Mouse (Mus musculus): Measurements from ENCODE around the gene Btaf1. TPM values are rescaled to one million over a fixed set of nuclear protein-coding genes. Genes with fewer than 3 reads are reported as not detected.

Gene Btaf1
- 1 to 10 TPM; 6.1 to 8.8 TPM for total RNA-seq (2021)
- long read RNA-seq, experiment 1, full-length matches to known transcripts = 1 of 5 reads
- long read RNA-seq, experiment 1, partial matches to known transcripts = 1 of 5 reads
- long read RNA-seq, experiment 1, other reads (novel, unspliced or antisense) = 3 of 5 reads
- long read RNA-seq, experiment 2, full-length matches to known transcripts = 1 of 5 reads
- long read RNA-seq, experiment 2, partial matches to known transcripts = 2 of 5 reads
- long read RNA-seq, experiment 2, other reads (novel, unspliced or antisense) = 2 of 5 reads

DNA sequence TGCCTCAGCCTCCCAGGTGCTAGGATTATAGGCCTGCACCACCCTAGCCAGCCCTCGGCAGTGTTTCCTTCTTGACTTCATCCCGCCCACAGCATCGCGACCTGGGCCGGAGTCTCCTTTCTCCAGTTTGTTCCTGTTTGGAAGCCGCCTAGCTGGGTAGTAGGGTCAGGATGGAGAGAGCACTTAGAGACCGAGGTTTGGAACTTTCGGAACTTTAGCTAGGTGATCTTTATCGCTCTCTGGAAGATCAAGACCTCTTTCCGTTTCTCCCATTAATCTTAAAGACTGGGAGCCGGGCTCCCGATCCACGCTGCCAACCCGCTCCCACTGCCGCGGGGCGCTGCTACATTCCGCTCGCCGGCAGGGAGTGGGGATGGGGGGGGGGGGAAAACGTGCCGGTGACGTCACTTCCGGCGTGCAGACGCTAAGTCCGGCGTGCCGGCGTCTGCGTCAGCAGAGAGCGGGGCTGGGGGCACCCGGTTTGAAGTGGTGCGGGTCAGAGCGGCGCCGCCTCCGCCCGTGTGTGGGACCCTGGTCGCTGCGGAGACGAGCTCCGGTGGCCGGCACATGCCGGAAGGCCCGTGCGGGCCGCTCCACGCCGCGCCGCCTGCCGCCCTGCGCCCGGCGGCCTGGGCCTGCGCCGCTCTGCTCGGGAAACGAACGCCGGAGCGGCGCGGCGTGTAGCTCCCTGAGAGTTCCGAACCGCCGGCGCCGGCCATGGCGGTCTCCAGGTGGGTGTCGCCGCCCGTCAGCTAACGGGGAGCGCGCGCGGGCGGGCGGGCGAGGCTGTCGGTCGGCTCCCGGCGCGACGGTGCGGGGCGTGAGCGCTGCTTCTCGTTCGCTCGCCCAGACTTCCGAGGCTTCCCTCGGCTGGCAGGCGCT, at the start of gene Btaf1:
Gene Btaf1 (plus strand): TSS at position 409 of the 882 bp plus-strand sequence.
- DNase-seq = peak; percentile 83

DNA sequence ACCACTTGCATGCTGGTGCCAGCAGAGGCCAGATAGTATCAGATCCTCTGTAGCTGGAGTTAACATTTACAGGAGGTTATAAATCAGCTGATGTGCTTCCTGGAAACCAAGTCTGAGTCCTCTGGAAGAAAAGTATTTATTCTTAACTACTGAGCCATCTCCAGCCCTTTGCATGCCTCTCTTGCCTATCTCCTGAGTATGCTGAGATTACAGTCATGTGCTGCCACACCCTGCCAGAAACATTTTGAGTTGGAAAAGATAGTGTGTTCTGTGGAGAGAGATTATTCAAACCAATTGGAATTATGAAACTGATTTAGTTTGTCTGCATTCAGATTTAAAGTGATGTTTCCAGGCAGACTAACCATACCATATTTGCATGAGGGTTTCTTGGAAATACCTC, 48.5 kb upstream of the Btaf1 start:
- no peak for DNase-seq

DNA sequence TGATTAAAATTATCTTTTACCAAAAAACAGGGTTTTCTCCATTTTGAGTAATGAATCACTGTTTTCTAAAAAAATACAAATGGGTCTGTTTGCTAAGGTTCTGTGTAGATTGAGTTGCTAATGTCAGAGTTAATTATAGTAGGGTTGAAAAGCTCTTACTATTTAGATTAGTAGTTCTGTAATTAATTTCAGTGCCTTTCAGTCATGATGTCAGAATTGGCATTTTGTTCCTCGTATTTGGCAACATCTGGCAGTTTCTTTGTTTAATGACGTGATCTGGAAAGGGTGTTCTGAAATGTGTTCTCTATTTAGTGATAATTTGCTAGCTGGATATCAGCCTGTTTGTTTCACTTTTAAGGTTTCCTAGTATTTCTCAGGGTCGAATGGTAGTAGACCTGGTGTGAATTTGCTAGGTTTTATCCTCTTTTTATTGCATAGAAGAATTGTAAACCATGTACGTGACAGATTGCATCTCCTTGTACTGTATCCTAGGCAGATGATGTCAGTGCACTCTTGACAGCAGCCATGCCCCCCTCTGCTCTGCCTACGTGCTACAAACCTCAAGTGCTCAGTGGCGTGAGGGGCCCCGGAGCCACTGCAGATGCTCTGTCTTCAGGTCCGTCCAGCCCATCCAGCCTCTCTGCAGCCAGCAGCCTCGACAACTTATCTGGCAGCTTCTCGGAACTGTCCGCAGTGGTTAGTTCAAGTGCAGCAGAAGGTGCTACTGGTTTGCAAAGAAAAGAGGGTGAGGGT, 47.0 kb upstream of the Btaf1 start:
- DNase-seq = no peak

DNA sequence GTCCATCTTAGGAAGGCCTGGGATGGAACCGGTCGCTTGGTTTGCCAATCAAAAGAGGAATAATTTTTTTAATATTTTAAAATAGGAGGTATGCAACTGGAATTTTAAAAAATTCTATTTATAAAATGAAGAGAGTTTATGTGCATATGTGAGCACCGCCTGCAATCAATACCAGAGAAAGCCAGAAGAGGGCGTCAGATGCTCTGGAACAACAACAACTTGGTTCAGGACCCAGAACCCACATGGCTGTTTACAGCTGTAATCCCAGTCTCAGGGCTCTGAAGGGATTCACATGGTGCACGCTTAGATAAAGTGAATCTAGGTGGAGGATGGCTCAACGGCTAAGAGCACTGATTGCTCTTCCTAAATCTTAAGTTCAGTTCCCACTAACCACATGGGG, 42.8 kb upstream of the Btaf1 start:
- DNase-seq = no peak

DNA sequence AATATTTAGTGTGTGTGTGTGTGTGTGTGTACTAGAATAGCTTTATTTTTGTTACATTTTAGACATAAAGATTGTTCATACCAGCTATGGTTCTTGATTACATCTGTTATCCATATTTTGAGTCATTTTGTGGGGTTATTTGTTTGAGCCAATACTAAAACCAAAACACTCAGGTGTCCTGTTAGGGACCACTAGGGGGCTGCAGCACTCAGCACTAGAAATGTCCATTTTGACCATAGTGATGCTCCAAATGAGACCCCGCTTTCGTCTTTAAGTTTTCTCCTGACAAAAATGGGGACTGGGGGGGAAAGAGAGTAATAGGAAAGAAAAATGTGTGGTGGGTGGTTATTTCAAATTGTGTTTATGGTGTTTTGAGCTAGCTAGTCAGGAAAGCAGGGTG, 39.6 kb upstream of the Btaf1 start:
- no peak for DNase-seq

DNA sequence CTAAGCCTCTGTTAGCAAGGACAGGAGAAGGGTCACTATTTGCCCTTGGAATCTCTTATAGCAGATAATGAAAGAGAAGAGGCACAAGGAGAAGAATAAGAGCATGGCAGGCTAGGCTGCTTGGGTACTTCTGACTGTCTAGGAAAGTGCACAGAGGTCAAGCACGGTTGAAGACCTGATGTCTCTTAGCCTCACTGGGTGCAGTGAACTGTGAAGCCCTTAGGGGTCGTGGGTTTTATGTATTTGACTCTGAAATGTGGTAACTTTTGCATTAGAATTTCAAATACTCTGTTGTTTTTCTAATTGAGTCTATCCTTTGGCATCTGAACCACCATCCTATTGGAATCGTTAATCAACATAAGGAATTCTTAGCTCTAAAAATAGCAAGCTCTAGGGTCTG, 38.2 kb upstream of the Btaf1 start:
- DNase-seq = no peak

DNA sequence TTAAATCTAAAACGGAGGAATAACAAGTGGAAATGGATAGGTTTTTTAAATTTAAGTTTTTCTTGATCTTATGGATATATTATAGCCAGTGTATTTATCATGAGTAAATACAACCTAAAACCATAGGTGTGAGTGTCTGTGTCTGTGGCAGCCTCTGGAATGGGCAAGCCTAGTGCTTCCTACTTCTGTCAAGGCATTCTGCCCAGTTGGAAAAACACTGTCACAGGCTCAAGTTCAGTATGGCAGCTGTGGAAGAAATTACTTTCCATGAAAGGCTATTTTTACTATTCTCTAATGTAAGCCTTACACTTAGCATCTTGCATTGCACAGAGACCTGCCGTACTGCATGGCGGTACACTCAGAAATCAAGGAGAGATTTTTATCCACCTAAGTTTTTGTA, 34.1 kb upstream of the Btaf1 start:
- no peak for DNase-seq

DNA sequence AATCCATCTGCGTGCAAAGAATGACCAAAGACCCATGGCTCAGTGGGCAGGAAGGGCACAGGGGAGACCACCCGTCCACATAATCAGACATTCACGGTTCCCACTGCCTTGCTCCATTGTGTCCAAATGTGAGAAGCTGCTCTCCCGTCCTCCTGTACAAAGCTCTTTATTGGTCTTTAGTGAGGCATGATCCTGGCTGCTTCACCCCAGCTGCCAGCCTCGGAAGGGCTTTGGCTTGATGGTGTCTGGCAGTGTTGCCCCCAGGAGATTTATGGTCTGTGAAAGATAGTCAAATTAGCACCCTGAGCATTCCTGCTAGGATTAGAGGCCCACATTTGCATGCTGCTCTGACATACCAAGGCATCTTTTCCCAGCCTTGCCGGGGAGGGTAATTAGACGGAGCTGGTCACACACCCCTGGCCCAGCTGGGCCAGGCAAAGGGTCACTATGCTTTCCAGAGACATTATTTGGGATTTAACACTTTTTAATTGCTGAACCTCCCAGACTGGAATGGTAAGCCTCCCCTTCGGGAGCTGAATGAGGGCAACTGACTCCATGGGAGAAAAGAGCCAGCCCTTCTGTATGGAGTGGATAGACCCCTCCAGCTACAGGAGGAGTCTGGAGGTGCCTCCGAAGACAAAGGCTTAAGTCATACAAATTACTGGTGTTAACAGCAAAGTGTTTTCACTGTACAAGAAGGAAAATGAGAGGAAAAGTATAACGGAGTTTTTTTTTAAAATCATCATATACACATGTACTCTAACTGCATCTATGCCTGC, 28.9 kb upstream of the Btaf1 start:
- DNase-seq = no peak

DNA sequence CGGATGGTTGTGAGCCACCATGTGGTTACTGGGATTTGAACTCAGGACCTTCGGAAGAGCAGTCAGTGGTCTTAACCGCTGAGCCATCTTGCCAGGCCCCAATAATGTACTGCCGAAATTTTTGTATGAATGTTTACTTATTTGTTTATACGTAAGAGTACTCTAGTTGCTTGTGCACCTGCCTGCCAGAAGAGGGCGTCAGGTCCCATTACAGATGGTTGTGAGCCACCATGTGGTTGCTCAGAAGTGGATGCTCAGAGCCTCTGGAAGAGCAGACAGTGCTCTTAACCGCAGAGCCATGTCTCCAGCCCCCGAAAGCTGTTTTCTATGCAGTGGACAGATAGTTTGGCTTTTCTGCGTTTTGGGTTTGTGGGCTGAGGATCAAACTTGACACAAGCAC, 28.1 kb upstream of the Btaf1 start:
- no peak for DNase-seq

DNA sequence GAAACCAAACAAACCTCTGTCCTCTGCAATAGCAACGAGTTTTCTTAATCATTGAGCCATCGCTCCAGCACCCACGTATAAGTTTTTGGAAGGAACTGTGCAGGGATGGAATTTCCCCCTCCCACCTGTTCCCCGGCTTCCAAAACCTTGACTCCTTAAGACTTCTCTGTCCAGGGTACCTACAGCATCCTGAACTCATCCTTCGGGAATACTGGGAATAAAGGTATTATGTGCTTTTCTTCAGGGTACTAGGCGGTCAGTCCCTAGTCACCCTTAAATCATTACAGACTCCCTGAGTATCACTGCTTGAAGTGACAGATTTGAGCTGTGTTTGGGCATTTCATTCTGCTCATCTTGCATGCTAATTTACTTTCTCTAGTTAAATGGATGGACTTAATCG, 22.5 kb upstream of the Btaf1 start:
- no peak for DNase-seq

DNA sequence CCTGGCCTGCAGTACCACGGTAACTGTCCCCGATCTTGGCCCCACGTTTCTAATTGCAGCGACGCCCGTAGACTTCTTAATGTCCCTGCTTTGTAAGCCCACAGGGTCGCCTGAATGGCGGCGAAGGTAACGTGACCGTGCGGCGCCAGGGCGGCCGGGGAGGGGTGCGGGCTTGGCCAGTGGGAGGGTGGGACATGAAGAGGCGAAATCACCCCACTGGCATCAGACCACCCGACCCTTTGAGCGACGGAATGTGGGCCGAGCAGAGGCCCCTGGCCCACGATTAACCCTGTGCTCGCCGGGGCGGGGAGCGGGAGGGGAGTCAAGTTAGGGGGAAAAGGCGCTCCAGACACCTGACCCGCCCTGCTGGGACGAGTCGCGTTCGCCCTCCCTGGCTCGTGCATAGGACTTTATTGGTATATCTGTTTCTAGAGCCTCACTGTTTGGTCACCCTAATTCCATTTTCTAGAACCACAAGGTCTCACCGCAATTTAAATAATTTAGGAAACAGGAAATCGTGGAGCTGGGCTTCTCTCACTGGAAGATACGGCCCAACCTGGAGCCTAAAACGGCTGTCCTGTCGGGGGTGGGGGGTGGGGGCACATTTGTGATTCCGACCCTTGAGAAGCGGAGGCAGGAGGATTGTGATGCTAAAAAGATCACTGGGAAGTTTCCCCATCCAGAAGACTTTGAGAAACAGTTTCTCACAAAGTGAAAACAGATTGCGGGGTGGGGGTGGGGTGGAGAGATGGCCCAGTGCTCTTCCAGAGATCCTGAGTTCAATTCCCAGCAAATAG, 21.5 kb upstream of the Btaf1 start:
- no peak for DNase-seq

DNA sequence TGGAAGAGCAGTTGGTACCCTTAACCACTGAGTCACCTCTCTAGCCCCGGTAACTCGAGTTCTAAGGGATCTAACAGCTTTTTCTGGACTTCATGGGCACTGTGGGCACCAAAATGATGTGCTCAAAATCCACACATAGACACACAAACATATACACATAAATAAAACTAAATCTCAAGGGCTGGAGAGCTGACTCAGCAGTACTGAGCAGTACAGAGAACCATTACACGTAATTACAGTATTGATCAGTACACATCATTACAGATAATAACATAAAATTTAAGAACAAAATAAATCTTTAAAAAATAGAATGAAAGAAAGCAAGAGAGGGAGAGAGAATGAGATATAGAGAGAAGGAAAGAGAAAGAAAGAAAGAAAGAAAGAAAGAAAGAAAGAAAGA, 16.7 kb upstream of the Btaf1 start:
- DNase-seq = no peak

DNA sequence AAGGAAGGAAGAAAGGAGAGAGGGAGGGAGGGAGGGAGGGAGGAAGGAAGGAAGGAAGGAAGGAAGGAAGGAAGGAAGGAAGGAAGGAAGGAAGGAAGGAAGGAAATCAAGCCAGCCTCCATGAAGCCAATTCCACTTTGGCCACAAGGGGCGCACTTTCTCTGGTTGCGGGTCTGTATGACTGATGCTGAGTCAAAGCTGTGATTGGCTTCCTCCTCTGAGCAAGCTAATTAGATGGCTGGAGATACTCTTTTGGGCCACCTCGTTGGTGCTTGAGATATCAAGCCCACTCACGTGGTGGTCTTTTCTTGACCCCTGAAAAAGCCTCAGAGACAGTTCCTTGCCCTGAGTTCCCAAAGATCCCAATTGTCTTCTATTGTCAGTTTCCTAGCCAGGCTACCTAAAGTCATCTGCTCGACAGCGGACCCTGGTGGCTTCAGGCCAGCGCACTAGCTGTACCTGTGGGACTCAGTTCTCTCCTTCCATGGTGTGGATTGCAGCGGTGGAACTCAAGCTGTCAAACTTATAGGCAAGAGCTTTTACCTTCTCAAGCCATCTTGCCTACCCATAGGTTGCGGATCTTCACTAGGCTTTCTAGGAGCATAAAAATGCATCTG, 16.1 kb upstream of the Btaf1 start:
- DNase-seq = no peak

DNA sequence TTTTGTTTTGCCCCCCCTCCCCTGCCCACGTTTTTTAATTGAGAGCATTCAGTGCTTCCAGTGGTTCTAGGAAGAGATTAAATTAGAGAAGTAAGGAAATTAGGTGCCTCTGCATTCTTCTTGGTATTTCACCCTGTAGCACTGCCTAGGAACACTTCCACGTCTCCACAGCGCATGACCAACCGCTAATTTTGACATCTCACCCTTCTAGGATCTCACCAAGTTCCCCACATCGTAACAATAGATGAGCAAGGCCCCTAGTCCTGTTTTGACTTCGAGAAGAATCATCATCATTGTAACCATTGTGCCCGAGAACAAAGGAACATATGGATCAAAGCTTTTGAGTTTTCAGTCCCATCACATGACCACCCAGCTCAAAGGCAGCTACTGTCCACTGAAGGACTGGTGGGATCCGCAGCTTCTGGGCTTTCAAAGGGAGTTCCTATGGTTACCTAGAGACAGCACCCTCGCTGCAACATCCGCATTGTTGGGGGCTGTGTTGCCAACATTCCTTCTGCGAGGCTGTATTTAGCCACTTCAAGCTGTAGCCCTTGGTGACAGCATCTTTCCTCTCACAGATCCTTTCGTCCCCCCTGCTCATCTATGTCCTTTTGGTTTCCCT, 15.3 kb upstream of the Btaf1 start:
- no peak for DNase-seq

DNA sequence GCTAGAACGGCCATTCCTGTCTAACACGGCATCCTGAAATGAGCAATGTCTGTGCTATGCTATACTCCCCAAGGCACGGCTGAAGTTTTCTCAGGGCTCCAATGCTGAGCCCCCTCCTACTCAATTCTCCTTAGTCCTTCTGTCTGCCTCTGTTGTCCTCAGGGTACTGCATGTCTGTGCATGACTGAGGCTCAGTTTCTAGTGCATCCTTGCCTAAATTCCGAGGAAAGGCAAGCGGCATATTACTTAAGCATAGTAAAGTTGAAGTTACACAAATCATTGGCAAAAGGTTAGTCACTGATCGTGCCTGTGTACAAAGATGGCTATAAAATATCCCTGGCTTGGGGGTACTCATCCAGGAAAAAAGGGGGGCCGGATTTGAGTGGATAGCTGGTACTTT, 12.8 kb upstream of the Btaf1 start:
- DNase-seq = no peak

DNA sequence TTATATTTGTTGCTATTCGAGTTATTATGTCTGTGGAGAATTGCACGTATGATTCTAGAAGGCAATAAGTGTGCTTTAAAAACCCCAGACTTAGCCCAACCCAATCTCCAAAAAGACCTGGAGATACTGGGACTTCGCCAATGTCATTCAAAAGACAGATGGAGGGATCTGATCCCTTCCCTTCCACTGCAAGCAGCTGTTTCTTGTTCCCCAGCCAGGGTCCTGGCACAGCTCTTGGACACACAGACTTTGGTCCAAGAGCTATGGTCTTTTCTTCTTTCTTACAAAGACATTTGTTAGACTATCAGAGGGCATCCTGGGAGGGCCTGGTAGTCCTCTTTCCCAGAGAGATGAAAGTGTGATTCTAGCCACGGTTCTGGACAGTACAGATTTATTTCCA, 9.7 kb upstream of the Btaf1 start:
- no peak for DNase-seq

DNA sequence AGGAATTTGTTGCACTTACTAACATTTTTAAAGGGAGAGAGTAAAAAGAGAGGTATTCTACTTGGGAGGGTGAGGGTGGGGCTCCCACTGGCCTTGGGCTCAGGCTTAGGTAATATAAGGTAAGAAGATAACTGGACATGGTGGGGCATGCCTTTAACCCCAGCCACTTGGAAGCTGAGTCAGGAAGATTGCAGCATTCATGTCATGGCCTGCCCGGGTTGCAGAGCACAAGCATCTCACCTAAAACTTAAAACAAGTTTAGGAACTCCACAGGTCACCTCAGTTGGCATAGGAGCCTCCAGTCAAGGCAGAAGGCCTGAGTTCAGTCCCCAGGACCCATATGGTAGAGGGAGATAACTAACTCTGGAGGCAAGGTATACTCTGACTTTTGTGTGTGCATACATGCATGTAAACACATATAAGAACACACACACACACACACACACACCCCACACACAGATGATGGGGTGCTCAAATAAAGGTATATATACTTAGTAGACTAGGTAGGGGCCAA, 8.9 kb upstream of the Btaf1 start:
- DNase-seq = no peak

DNA sequence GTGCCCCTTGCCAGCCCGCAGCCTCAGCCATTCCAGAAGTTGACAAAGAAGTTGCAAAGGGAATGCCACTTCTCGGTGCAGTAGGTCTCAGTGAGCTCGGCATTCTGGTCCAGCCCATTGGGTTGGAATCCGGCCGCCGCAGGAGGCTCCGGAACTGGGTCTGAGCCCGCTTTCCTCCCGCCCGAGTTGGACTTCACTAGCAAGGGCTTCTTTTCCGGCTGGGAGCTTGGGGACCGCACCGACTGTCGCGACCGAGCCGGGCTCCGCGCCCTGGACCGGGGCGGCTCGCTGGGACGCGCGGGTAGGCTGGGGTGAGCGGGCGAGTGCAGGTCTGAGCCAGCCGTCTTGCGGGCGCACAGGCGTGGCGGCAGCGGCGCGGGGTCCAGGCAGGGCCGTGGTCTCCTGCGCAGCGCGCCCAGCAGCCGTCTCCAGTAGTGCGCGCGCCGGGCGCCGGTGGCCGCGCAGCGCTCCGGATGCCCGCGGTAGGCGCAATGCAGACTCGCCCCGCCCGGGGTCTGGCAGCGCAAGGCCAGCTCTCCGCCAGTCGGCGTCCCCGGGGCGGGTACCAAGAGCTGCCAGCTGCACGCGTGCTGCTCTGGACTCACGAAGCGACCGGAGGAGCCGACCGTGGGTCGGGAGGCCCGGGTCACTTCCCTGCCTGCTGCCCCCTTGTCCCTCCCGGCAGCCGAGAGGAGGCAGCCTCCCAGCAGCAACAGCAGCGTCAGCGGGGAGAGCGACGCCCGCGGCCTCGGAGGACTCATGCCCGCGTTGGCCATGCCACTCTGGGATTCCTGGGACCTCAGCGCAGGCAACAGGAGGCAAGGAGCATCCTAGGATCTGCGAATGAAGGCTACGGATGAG, 7.2 kb upstream of the Btaf1 start:
- DNase-seq = peak; percentile 79

DNA sequence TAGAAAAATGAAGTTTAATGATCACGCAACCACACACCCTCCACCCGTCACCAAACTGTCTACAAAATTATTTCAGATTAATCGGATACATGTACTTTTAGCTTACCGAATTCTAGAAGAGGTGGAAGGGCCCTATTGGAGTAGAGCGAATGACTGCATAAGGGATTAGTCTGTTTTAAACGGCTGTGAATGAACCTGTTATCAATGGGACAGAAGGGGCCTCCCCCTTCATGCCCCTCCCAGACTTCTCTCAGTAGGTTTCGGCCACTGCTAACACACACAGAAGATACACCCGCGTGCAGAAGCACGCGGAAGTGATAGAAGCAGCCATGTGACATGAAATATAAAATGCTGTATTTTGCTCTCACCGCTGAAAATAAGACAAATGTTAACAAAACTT, 6.4 kb upstream of the Btaf1 start, which contains the start of gene Fgfbp3:
Gene Fgfbp3 (minus strand): TSS at position 150 of the 400 bp plus-strand sequence.
- no peak for DNase-seq
